Mouse (Mus musculus): ENCODE measurements around the gene Zswim4. TPM values are rescaled to one million over a fixed set of nuclear protein-coding genes. Genes with fewer than 3 reads are reported as not detected.

Gene Zswim4
- polyA plus RNA-seq, 1 experiment from 2014 or later = 9.3 TPM

DNA sequence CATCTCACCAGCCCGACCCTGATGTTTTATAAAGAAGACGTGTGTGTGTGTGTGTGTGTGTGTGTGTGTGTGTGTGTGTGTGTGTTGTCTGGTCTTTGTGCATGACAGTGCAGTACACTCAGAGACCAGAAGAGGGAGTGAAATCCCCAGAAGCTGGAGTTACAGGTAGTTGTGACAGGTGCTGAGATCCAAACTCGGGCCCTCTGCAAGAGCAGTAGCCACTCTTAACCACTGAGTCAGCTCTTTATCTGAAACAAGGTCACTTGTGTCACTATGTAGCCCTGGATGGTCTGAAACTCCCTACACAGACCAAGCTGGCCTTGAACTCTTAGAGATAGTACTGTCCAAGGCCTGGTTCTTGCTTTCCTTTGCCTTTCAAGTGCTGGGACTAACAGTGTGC, 30.2 kb downstream of the Zswim4 start:
- no peak overlapping the region for H3K4me2 ChIP-seq (replicated peaks; ENCODE audit: low read depth, low read length)
- 87% methylated on average over 3 of the region's 3 CpGs for WGBS
- H3K36me3 ChIP-seq (ENCODE audit: control insufficient read depth, insufficient read depth, low read length) = peaks cover 37% of the 10 kb centered on the region
- H3K9me3 ChIP-seq (ENCODE audit: control insufficient read depth, low read depth, low read length) = no peaks in the 10 kb centered on the region
- H3K9ac ChIP-seq (replicated peaks; ENCODE audit: low read depth, low read length) = no peak overlapping the region
- no peak overlapping the region for H3K27ac ChIP-seq (ENCODE audit: low read length)
- H3K4me3 ChIP-seq (ENCODE audit: low read depth, low read length) = no peak overlapping the region
- no peaks in the 10 kb centered on the region for H3K27me3 ChIP-seq (ENCODE audit: control insufficient read depth, insufficient read depth, low read length)
- no peak for ATAC-seq (ENCODE audit: insufficient number of reproducible peaks, insufficient read depth, low FRiP score, low read depth)
- H3K4me1 ChIP-seq (ENCODE audit: control insufficient read depth, insufficient read depth, low read length) = peaks cover 31% of the 10 kb centered on the region

DNA sequence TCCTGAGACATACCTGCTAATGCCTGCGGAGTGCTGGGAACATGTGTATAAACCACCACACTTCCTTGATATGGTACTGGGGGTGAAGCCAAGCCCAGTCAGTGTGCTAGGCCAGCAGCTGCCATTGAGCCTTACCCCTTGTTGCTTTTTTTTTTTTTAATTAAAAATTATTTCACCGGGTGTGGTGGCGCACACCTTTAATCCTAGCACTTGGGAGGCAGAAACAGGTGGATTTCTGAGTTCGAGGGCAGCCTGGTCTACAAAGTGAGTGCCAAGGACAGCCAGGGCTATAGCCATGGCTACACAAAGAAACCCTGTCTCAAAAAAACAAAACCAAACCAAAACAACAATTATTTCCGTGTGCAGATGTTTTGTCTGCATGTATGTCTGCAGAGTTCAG, 31.8 kb downstream of the Zswim4 start:
- Histone ChIP-seq H3K9ac (replicated peaks; ENCODE audit: low read depth, low read length) (no peak overlapping the region), H3K4me3 (ENCODE audit: low read depth, low read length) (no peak overlapping the region), H3K27ac (ENCODE audit: low read length) (no peak overlapping the region), H3K27me3 (ENCODE audit: control insufficient read depth, insufficient read depth, low read length) (no peaks in the 10 kb centered on the region), H3K4me2 (replicated peaks; ENCODE audit: low read depth, low read length) (no peak overlapping the region), H3K36me3 (ENCODE audit: control insufficient read depth, insufficient read depth, low read length) (peaks cover 27% of the 10 kb centered on the region), H3K4me1 (ENCODE audit: control insufficient read depth, insufficient read depth, low read length) (peaks cover 40% of the 10 kb centered on the region), H3K9me3 (ENCODE audit: control insufficient read depth, low read depth, low read length) (no peaks in the 10 kb centered on the region)
- 92% methylated on average over 5 of the region's 5 CpGs for WGBS
- no peak for ATAC-seq (ENCODE audit: insufficient number of reproducible peaks, insufficient read depth, low FRiP score, low read depth)

DNA sequence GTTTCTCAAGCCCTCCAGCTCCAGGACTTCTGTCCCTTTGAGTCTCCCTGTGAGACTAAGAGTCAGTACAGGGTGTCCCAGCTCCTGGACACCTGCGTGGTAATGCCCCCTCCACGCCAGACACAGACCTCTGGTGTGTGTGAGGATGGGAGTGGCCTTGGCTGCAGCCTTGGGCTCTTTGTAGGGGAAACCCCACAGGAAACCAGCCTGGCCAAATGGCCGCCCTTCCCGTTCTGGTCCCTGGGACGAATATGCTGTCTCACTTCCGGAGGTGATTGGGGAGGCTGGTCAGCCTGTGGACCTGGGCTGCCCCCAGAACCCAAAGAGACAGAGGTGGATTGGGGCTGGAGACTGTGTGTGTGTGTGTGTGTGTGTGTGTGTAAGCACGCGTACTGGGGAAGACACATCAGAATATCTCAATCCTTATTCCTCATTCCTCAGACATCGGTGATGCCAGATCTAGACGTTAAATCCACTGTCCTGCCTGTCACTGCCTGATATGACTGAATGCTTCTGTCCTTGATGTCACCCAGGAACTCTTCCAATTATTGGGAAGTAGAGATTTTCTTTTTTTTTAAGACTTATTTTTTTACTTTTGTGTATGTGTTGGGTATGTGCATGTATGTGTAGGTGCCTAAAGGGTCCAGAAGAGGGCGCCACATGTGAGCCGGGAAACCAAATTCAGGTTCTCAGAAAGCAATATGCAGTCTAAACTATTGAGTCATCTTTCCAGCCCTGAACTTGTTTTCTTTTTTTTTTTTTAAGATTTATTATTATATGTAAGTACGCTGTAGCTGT, 32.7 kb downstream of the Zswim4 start:
- WGBS = 47% methylated on average over 13 of the region's 13 CpGs
- no peaks in the 10 kb centered on the region for H3K27me3 ChIP-seq (ENCODE audit: control insufficient read depth, insufficient read depth, low read length)
- ATAC-seq (ENCODE audit: insufficient number of reproducible peaks, insufficient read depth, low FRiP score, low read depth) = no peak; the same call in 1 of the 2 replicates
- H3K9me3 ChIP-seq (ENCODE audit: control insufficient read depth, low read depth, low read length) = no peaks in the 10 kb centered on the region
- peak overlapping the region; percentile 97 for H3K4me2 ChIP-seq (replicated peaks; ENCODE audit: low read depth, low read length)
- H3K4me3 ChIP-seq (ENCODE audit: low read depth, low read length) = peak overlapping the region; percentile 72
- peaks cover 23% of the 10 kb centered on the region for H3K36me3 ChIP-seq (ENCODE audit: control insufficient read depth, insufficient read depth, low read length)
- peaks cover 49% of the 10 kb centered on the region for H3K4me1 ChIP-seq (ENCODE audit: control insufficient read depth, insufficient read depth, low read length)
- H3K27ac ChIP-seq (ENCODE audit: low read length) = peak overlapping the region; percentile 84
- peak overlapping the region; percentile 58 for H3K9ac ChIP-seq (replicated peaks; ENCODE audit: low read depth, low read length)

- H3K36me3 ChIP-seq (ENCODE audit: control insufficient read depth, insufficient read depth, low read length) = peaks cover 15% of the 10 kb centered on the region
- peak overlapping the region; percentile 84 for H3K27ac ChIP-seq (ENCODE audit: low read length)
- no peaks in the 10 kb centered on the region for H3K9me3 ChIP-seq (ENCODE audit: control insufficient read depth, low read depth, low read length)
- H3K4me2 ChIP-seq (replicated peaks; ENCODE audit: low read depth, low read length) = peak overlapping the region; percentile 97
- 9% methylated on average over 34 of the region's 34 CpGs for WGBS
- peak overlapping the region; percentile 58 for H3K9ac ChIP-seq (replicated peaks; ENCODE audit: low read depth, low read length)
- peaks cover 58% of the 10 kb centered on the region for H3K4me1 ChIP-seq (ENCODE audit: control insufficient read depth, insufficient read depth, low read length)
- peak; percentile 38 for ATAC-seq (ENCODE audit: insufficient number of reproducible peaks, insufficient read depth, low FRiP score, low read depth)
- peak overlapping the region; percentile 72 for H3K4me3 ChIP-seq (ENCODE audit: low read depth, low read length)
- no peaks in the 10 kb centered on the region for H3K27me3 ChIP-seq (ENCODE audit: control insufficient read depth, insufficient read depth, low read length)
Observed at GRCm38 (mm10) chr8:84202938-84203917, 33.6 kb downstream of the Zswim4 start.

DNA sequence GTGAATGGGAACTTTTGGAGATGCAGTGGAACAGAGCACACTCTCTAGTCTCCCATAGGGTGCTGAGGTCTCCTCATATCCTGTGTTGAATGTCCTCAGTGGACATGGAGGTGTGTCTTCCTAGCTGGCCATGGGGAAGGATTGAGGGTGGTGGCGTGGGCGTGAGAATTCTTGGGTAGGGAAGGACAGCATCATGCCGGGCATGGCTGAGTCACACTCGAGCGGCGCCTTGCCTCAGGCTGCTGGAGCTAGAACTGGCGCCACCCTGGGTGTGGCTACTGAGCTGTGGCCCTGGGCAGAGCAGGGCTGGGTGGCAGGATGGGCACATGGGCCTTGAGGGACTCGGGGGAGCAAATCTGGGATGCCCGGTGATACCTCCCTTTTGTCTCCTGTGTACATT, 34.4 kb downstream of the Zswim4 start:
- Histone ChIP-seq H3K27ac (ENCODE audit: low read length) (peak overlapping the region; percentile 84), H3K4me3 (ENCODE audit: low read depth, low read length) (peak overlapping the region; percentile 72), H3K4me2 (replicated peaks; ENCODE audit: low read depth, low read length) (peak overlapping the region; percentile 97), H3K36me3 (ENCODE audit: control insufficient read depth, insufficient read depth, low read length) (peaks cover 15% of the 10 kb centered on the region), H3K4me1 (ENCODE audit: control insufficient read depth, insufficient read depth, low read length) (peaks cover 55% of the 10 kb centered on the region), H3K9ac (replicated peaks; ENCODE audit: low read depth, low read length) (peak overlapping the region; percentile 58; the same call in 1 of the 2 replicates), H3K9me3 (ENCODE audit: control insufficient read depth, low read depth, low read length) (no peaks in the 10 kb centered on the region), H3K27me3 (ENCODE audit: control insufficient read depth, insufficient read depth, low read length) (no peaks in the 10 kb centered on the region)
- ATAC-seq (ENCODE audit: insufficient number of reproducible peaks, insufficient read depth, low FRiP score, low read depth) = no peak
- WGBS = 81% methylated on average over 9 of the region's 9 CpGs

DNA sequence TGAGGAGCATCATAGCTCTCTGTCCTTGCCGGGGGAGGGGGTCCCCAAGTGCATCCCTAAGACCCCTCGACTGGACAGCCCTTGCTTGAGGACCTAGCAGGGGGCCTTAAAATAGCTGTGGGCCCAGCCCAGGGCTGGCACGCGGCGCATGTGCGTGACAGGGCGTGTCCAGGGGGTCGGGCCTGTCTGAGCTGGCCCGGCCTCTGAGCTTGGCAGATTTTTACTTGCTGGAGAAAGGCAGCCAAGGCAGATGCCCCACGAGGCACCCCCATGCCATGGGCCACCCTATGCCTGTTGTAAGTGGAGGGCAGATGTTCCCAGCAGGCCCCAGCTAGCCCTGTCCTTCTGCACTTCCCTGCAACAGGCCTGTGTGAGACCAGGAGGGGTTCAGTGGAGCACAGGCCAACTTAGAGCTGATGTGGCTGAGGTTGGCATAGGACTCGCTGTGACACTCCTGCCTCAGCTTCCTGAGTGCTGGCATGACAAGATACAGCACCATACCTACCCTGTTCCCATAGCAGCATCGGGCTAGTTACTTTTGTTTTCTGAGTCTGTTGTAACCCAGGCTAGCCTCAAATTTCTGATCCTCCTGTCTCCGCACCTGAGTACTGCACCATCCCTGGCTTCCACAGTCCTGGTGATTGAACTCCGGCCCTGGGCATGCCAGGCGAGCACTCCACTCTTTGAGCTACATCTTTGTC, 35.2 kb downstream of the Zswim4 start:
- WGBS = 43% methylated on average over 15 of the region's 15 CpGs
- peak overlapping the region; percentile 97 for H3K4me2 ChIP-seq (replicated peaks; ENCODE audit: low read depth, low read length)
- H3K9ac ChIP-seq (replicated peaks; ENCODE audit: low read depth, low read length) = peak overlapping the region; percentile 93
- ATAC-seq (ENCODE audit: insufficient number of reproducible peaks, insufficient read depth, low FRiP score, low read depth) = no peak
- no peaks in the 10 kb centered on the region for H3K9me3 ChIP-seq (ENCODE audit: control insufficient read depth, low read depth, low read length)
- H3K4me1 ChIP-seq (ENCODE audit: control insufficient read depth, insufficient read depth, low read length) = peaks cover 55% of the 10 kb centered on the region
- H3K4me3 ChIP-seq (ENCODE audit: low read depth, low read length) = peak overlapping the region; percentile 72
- H3K27ac ChIP-seq (ENCODE audit: low read length) = peak overlapping the region; percentile 95
- no peaks in the 10 kb centered on the region for H3K27me3 ChIP-seq (ENCODE audit: control insufficient read depth, insufficient read depth, low read length)
- peaks cover 12% of the 10 kb centered on the region for H3K36me3 ChIP-seq (ENCODE audit: control insufficient read depth, insufficient read depth, low read length)

DNA sequence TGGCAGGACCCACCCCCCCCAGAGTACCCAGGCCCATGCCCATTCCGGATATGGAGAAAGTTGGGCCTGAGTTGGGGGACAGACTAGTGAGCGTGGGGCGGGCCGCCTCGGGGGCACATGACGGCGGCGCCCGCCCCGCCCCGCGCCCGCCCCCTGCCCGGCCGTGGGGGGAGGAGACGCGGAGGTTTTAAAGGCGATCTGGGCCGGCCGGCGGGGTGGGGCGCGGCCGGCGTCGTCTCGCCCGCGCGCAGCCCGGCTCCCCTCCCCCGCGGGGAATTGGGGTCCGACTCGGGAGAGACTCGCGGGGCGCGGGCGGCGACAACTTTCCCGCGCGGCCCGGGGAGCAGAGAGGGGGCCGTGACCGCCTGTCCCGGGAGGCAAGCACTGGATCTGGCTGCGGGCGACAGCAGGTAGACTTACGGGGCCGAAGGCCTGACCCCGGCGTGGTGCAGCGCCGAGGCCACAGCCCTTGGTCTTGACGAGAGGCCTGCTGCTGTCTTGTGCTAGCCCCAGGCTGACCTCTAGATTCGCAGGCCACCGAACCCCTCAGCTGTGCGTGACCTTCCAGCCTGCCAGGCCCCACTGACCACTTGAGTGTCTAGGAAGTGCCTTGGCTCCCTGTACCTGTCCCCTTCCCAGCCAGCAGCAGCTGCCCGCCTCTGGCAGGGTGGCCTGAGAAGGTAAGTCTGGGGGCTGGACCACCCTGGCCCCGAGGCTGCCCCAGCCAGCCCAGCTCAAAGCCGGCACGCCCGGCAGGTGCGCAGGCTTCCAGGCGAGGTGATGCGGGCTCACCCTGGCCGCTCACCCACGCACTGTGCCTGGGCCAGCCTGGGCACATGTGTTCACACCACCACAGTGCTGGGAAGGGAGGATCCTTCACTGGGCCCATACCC, 36.0 kb downstream of the Zswim4 start:
- peak overlapping the region; percentile 93 for H3K9ac ChIP-seq (replicated peaks; ENCODE audit: low read depth, low read length)
- WGBS = 4% methylated on average over 44 of the region's 70 CpGs
- peak overlapping the region; percentile 97 for H3K4me2 ChIP-seq (replicated peaks; ENCODE audit: low read depth, low read length)
- H3K27ac ChIP-seq (ENCODE audit: low read length) = peak overlapping the region; percentile 95
- H3K36me3 ChIP-seq (ENCODE audit: control insufficient read depth, insufficient read depth, low read length) = peaks cover 11% of the 10 kb centered on the region; the same call in 1 of the 2 replicates
- no peaks in the 10 kb centered on the region for H3K27me3 ChIP-seq (ENCODE audit: control insufficient read depth, insufficient read depth, low read length)
- ATAC-seq (ENCODE audit: insufficient number of reproducible peaks, insufficient read depth, low FRiP score, low read depth) = peak; percentile 29
- H3K9me3 ChIP-seq (ENCODE audit: control insufficient read depth, low read depth, low read length) = no peaks in the 10 kb centered on the region
- H3K4me3 ChIP-seq (ENCODE audit: low read depth, low read length) = peak overlapping the region; percentile 72
- H3K4me1 ChIP-seq (ENCODE audit: control insufficient read depth, insufficient read depth, low read length) = peaks cover 55% of the 10 kb centered on the region
